Mouse (Mus musculus): Measurements from ENCODE around the gene Cacna1s. TPM values are rescaled to one million over a fixed set of nuclear protein-coding genes. Genes with fewer than 3 reads are reported as not detected.
A peak's percentile ranks its signal among the peaks of the same experiment; 100 is the strongest.

Gene Cacna1s
- total RNA-seq (2021) = 1 to 10 TPM; 3.6 to 3.7 TPM

GRCm38 (mm10) chr1:136052547-136052946, at the start of gene Cacna1s:
TSS of gene Cacna1s (plus strand) at chr1:136052750.
- intact Hi-C loops (cut with DNase I) = loop anchor here (5.0 to 10.0 kb wide), 2 partner anchors 160 to 402 kb away; partner anchors contain the start of gene Mroh3
- DNase-seq (ENCODE audit: low spot score) = no peak

GRCm38 (mm10) chr1:136006292-136006748, 46.2 kb upstream of the Cacna1s start, which contains the start of gene Igfn1:
TSS of gene Igfn1 (minus strand) at chr1:136006342.
- no peak for DNase-seq (ENCODE audit: low spot score)
- intact Hi-C loops (cut with DNase I) = no loop called here

DNA sequence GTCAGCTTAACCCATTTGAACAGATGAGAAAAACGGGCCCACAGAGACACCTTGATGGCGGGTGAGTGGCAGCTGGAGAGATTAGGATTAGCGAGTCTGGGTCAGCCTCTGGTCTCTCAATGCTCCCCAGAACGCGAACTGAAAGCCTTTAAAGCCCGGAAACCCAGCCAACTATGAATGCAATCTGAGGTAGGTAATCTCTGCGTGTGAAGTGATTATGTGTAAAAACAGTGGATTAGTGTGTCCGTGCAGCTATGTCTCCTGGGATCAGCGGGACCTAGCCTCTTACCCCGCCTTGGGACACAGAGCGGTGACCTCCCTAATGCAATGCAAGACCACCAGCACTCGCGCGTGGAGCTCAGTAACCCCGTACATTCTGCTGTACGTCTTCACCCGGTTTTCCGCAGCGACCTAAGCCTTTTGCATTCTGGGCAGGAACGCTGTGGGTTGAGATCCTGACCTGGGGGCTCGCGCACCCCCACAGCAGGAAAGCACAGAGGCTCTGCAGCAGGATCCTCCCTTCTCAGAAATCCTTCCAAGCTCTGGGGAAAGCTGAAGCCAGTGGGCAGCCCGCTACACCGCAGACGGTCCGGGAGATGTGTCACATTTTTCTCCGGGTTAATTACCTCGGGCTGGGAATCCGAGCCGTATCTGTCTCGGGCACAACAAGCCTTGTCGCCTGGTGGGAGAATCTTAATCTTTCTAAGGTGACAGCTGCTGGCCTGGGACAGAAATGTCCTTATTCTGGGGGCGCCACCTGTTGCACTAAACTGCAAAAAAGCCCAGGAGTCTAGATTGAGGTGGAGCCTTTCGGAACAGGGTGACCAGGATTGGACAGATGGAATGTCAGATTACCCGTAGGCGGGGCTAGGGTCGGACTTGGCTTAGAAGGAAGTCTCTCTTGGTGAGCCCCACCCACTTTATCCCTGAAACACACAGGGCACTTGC, 45.1 kb upstream of the Cacna1s start, which contains the start of gene Tmem9:
Gene Tmem9, plus strand, starts transcription at position 940 of the 948 bp plus-strand sequence.
- intact Hi-C loops (cut with DNase I) = no loop called here
- peak; percentile 53 for DNase-seq (ENCODE audit: low spot score)

DNA sequence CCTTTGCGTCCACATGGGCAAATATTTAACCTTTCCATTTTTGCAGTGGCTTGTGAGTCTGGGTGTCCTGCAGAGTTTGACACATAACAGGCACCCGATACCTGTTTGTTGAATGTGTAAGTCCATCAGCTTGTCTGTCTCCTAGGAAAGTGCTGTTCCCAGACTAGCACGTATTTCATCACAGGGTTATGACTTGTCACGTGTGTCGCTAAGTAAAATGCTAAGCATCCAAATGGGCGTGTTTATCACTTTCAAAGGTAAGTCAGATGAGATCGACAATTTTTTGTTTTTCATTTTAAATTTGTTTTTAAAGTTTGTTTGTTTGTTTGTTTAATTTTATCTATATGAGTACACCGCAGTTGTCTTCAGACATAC, 44.4 kb upstream of the Cacna1s start:
- intact Hi-C loops (cut with DNase I) = no loop called here
- DNase-seq (ENCODE audit: low spot score) = no peak

GRCm38 (mm10) chr1:136010247-136010646, 42.3 kb upstream of the Cacna1s start:
- intact Hi-C loops (cut with DNase I) = no loop called here
- DNase-seq (ENCODE audit: low spot score) = no peak

DNA sequence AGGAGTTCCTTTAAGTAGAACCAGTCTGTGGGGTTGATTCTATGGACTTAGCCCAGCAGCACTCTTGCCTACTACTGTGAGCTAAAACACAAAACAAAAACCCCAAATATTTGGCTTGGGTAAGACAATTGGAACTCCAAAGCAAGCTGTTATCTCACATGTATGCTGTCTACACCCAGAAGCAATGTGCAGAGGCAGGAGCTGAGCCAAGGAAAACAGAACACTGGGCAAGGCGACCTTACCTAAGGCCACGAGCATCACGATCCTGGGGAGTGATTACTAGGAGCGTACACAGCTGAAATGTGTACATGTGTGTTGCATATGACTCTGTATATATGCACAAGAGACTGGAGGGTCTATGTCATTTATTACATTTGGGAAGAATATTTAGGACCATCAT, 39.0 kb upstream of the Cacna1s start:
- intact Hi-C loops (cut with DNase I) = no loop called here
- DNase-seq (ENCODE audit: low spot score) = no peak

DNA sequence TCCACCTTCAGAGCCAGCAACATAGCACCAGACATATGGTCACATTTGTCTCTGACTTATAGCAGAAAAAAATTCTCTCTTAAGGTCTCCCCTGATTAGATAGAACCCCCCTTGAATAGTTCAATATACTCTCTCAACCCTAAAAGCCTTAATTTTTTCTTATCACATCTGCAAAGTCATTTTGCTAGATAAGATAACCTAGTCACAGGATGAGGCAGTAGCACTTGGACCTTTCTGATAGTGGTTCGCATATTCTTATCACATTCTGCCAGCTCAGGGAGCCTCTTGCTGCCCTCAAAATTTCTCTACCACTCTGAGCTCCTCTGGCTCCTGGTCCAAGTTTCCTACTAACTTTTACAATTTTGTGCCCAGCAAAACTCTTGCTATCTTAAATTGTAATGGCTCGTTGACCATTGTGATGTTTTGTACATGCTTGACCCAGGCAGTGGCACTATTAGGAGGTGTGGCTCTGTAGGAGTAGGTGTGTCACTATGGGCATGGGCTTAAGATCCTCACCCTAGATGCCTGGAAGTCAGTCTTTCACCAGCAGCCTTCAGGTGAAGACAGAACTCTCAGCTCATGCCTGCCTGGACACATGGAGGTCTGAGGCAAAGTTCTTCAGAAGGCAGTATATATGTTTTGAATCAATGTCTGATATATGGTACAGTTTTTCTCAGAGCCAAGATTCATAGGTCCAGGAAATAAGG, 37.6 kb upstream of the Cacna1s start:
- DNase-seq (ENCODE audit: low spot score) = no peak
- intact Hi-C loops (cut with DNase I) = no loop called here

DNA sequence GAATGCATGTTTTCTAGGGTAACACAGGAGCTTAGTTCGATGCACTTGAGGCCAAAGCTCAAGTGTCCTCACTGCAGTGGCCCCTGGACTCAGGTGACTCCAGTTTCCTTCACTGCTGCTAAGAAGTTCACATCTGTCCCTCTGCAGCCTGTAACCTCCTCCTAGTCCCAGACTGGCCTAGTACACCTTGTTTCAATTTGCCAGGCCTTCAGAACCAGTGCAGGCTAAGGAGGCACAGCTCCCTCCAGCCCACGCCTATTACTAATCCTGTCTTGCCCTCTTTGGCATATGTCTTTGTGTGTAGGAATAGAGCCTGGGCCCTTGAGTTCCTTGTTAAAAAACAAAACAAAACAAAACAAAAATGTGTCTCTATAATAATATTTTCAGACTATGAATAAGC, 35.2 kb upstream of the Cacna1s start:
- intact Hi-C loops (cut with DNase I) = no loop called here
- DNase-seq (ENCODE audit: low spot score) = no peak

DNA sequence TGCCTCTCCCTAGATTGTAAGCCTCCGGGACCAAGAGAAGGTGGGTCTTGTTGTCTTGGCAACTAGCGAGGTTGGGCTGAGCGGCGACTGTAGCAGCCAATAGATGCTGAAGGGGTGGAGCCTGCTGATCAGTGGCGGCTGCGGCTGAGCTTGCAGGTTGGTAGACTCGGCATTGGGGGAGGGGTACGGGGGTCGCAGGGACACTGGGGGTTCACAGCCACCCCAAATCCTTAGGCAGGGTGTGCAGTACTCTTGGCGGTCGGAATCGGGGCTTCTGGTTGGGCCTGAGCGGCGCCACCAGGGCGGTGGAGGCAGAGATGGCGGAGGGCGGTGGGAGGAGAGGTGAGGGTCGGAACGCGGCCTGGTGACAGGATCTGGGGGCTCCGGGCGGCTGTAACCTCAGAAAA, 34.6 kb upstream of the Cacna1s start:
- intact Hi-C loops (cut with DNase I) = no loop called here

GRCm38 (mm10) chr1:136018390-136019189, 34.0 kb upstream of the Cacna1s start:
- intact Hi-C loops (cut with DNase I) = no loop called here
- no peak for DNase-seq (ENCODE audit: low spot score)

More for the DNA sequence above, 34.6 kb upstream of the Cacna1s start:
- DNase-seq (ENCODE audit: low spot score) = peak; percentile 88

- no peak for DNase-seq (ENCODE audit: low spot score)
- intact Hi-C loops (cut with DNase I) = no loop called here
These were observed 22.3 kb upstream of the Cacna1s start for GRCm38 (mm10) chr1:136030201-136030600.

GRCm38 (mm10) chr1:136031697-136032096, 20.9 kb upstream of the Cacna1s start:
- intact Hi-C loops (cut with DNase I) = no loop called here
- no peak for DNase-seq (ENCODE audit: low spot score)

DNA sequence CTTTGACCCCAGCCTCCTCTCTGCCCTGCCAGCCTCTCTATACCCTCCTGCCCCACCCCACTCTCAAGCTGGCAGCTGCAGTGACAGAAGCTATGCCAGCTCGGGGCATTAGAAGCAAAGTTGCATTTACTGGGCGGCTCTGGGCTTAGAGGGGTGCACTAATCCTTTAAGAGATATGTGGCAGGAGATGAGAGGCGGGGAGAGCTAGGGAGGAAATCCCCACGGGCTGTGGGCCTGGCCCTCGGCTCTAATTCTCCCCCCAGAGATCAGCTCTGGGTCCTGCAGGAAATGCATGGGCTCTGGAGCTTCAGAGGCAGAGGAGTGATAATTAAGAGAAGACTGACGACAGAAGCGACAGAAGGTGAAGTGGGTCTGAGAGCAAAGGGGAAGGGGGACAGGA, 19.6 kb upstream of the Cacna1s start:
- no peak for DNase-seq (ENCODE audit: low spot score)
- intact Hi-C loops (cut with DNase I) = no loop called here

GRCm38 (mm10) chr1:136038746-136039538, 13.6 kb upstream of the Cacna1s start:
- no peak for DNase-seq (ENCODE audit: low spot score)
- intact Hi-C loops (cut with DNase I) = no loop called here

DNA sequence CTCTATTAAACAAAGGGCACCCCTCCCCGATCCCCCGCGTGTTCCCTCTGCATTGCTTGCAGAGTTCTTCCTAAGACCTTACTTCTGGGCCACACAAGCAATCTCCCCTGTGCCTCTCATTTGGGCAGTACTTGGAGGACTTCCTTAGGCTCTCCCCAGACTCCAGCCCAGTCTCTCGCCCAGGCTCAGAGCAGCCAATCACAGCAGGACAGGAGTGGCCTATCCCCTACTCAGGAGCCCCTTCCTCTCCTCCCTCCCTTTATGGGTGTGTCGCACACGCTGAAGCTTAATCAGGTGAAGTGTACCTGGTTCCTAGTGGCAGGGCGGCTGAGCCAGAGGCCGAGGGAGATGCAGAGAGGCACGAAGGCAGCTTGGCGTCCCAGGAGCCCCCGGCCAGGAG, 12.1 kb upstream of the Cacna1s start:
- DNase-seq (ENCODE audit: low spot score) = no peak
- intact Hi-C loops (cut with DNase I) = no loop called here

DNA sequence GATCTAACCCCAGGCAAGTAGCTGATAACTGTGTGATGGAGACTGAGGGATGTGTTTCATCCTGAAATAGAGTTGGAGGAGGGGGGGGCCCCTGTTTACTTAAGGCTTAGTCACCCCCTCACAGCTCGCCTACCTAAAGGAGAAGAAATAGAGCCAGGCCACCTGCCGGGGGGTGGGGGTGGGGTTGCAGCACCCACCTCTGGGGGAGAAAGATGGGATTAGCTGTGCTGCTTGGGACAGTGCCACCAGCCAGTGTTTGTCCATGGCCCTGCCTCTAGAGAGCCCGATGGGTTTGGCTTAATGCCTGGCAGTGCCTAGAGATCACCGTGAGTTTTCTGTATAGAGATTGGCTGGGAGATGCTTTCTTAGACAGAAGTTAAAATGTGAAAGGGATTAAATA, 11.7 kb upstream of the Cacna1s start:
- DNase-seq (ENCODE audit: low spot score) = no peak
- intact Hi-C loops (cut with DNase I) = no loop called here

- intact Hi-C loops (cut with DNase I) = no loop called here
- no peak for DNase-seq (ENCODE audit: low spot score)
These were observed 6.8 kb upstream of the Cacna1s start for GRCm38 (mm10) chr1:136045774-136046173.

DNA sequence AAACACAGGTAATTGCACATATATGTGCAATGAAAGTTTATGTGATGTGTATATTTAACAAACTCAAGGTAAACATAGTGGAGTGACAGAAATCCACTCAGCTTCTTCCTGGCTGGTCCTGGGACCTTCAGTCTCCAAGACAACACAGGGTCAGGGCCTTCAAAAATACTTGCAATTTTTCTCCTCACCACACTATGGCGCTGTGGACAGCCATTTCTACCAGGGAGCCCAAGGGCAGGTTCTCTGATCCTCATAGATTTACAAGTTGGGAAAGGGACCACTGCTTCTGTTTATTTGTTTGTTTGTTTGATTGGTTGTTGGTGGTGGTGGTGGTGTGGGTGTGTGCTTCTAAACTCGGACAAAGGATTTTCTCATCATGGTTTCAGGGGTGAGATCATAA, 5.1 kb upstream of the Cacna1s start:
- no peak for DNase-seq (ENCODE audit: low spot score)
- intact Hi-C loops (cut with DNase I) = no loop called here

- DNase-seq (ENCODE audit: low spot score) = no peak
- intact Hi-C loops (cut with DNase I) = no loop called here
These were observed 4.7 kb upstream of the Cacna1s start for GRCm38 (mm10) chr1:136047894-136048293.

Measured in heart, postnatal 25 days (tissue).